Mouse (Mus musculus) heart, adult 18-20 months (tissue): ENCODE data around the gene Rtl8a. TPM values are rescaled to one million over a fixed set of nuclear protein-coding genes. Genes with fewer than 3 reads are reported as not detected.

Source experiments
- total RNA-seq, 2 experiments: library from RNA; stranded (reverse); gene quantifications; 2 replicates each; pipeline ENCODE4 v1.2.3; 2021

Rtl8a gene
- total RNA-seq, 2 experiments from 2014 or later, result 139 to 164 TPM

Other genes with a start within 250 kb of the Rtl8a start
- not detected for gene Etd, start 208.8 kb downstream of the Rtl8a start, total RNA-seq
- gene Rtl8c, start 35.6 kb downstream of the Rtl8a start, total RNA-seq, result 10 to 100 TPM; 19.4 to 22.9 TPM
- not detected for gene Gm14597, start 34.7 kb downstream of the Rtl8a start, total RNA-seq
- gene Rtl8b, start 26.7 kb upstream of the Rtl8a start, total RNA-seq, result 100 to 1,000 TPM in 1 of 2 experiments, 10 to 100 TPM in 1; 89.7 to 125 TPM
- not detected for gene 4930502E18Rik, start 81.1 kb upstream of the Rtl8a start, total RNA-seq
- gene 1700013H16Rik, start 114.1 kb upstream of the Rtl8a start, total RNA-seq, result not detected
- not detected for gene Zfp36l3, start 132.7 kb upstream of the Rtl8a start, total RNA-seq
- gene Xlr, start 154.0 kb upstream of the Rtl8a start, total RNA-seq, result 1 to 10 TPM in 1 of 2 experiments, under 1 TPM in 1; 0.99 to 1.4 TPM